Mouse (Mus musculus): ENCODE results near the gene Vax1.

Vax1 gene

GRCm38 (mm10) chr19:59168386-59168905, 1.4 kb downstream of the Vax1 start:
- DNase-seq = no peak

GRCm38 (mm10) chr19:59167871-59168270, 2.0 kb downstream of the Vax1 start:
- DNase-seq = no peak

- DNase-seq = peak; percentile 71
These were observed 3.0 kb downstream of the Vax1 start for GRCm38 (mm10) chr19:59166879-59167278.

DNA sequence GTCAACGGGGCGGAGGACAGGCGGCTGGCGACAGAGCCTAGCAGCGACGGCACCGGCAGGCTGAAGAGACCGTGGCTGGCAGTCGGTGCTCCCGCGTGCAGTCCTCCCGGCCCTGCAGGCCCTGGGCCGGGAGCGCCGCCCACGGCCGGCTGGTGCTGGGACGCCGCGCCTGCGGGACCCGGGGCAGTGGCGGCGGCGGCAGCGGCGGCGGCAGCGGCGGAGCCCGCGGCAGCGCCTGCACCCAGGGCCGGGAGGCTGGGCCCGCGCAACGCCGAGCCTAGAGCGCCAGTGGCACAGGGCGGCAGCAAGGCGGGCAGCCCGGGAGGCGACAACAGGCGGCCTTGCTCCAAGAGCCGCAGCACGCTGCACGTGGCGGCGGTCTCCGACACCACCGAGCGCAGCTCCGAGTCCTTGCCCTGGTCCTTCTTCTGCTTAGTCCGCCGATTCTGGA, 3.5 kb downstream of the Vax1 start:
- DNase-seq = peak; percentile 65

DNA sequence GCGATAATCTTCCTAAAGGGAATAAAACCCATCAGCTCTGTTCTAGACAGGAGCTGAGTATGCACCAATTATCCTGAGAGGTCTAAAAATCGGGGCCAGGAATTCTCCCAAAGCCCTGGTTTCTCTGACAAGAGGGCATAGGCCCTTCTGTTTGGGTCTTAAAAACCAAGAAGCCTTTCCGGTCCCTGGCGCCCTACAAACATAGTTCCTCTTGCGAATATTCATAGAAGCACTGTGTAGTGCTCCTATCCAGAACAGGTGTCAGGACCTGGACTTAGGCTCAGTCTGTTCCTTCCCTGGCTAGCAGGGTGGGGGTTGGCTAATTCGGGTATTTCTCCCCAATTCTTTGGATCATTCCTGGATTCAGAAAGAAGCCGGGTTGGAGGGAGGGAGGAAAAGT, 4.3 kb downstream of the Vax1 start:
- peak; percentile 27 for DNase-seq

DNA sequence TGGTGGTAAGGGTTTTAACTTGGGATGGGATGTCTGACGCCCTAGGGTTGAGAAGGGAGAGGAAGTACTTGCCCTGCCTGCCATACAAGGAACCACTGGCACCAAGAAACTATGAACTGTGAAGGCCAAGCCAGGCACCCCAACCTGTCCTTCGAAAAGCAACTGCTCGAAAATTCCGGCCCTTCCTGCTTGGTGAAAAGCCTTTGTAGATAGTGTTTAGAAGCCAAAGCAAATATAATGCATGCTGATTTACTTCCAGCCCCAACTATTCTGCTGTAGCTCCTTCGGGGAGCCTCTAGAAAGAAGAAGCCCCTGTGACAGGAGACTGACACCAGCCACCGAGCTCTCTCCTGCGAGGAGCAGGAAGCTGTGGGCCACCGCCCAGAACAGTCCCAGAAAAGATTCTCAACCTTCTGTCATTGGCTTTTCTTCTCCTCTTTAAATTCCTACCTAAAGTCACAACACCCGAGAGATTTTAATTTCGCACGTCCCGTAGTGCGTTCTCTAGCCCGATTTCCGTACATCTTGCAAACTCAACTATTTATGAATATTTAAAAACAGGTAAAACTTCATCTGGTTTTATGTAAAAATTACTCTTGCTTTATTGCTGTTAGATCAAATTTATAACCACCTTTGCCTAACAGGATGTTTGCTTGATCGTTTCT, 4.8 kb downstream of the Vax1 start:
- no peak for DNase-seq

- DNase-seq = no peak
These were observed 5.7 kb downstream of the Vax1 start for GRCm38 (mm10) chr19:59164111-59164510.

- no peak for DNase-seq
These were observed 13.2 kb downstream of the Vax1 start for GRCm38 (mm10) chr19:59156702-59157101.

- DNase-seq = no peak
These were observed 15.7 kb downstream of the Vax1 start for GRCm38 (mm10) chr19:59154171-59154570.

- DNase-seq = no peak
These were observed 24.2 kb downstream of the Vax1 start for GRCm38 (mm10) chr19:59145492-59146140.

DNA sequence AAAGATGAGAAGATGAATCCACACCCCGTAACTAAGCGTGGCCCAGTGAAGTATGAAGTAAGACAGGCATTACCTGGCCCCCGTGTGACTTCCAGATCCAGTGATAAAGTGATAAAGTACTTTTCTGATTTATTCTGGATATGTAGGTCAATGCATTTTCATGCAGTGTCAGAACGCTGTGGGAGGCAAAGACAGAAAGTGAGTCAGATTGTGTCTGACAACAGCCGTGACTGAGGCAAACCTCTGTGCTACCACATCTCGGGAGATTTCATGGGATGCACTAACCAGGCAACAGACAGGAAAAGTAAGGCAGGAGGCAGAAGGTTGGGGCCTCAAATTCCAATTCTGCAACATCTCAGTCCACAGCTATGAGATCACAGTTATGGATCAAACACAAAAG, 24.8 kb downstream of the Vax1 start:
- peak; percentile 53 for DNase-seq

DNA sequence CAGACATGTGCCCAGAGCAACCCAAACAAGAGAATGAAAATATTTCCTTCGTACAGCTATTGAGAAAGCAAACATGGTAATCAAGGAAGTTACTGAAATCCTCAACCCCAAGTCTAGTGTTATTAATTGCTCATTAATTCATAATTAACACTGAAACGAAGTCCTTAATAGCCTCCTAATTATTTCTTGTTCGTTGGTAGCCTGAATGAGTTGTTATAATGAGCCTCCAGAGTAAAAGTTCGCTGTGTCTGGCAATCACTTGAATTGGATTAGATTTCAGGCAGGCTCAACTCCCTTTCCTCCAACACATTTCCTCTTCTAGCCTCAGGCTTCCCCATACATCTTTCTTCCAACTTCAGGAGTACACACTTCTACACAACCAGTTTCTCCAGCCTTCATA, 27.6 kb downstream of the Vax1 start:
- DNase-seq = peak; percentile 86

GRCm38 (mm10) chr19:59135387-59135786, 34.5 kb downstream of the Vax1 start:
- DNase-seq = no peak

DNA sequence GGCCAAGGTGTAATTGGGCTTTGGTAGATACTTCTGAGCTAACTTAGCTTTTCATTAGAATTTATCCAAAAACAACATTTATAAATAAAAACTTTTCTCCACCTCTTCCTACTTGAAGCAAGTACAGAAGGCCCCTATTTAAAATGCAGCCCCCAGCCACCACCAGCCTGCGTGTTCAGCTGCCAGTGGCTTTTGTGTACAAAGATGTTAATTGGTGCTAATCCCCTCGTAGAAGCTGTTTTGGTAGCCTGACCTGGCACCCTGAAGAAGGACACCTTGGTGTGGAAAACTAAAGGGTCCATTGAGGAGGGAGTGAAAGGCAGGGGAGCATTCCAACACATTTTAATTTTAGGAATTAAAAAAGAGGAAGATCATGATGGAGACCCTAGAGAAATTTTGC, 34.9 kb downstream of the Vax1 start:
- peak; percentile 52 for DNase-seq

- DNase-seq = peak; percentile 87
These were observed 36.7 kb downstream of the Vax1 start for GRCm38 (mm10) chr19:59133202-59133601.

GRCm38 (mm10) chr19:59129671-59130070, 40.2 kb downstream of the Vax1 start:
- DNase-seq = no peak

- DNase-seq = no peak
These were observed 41.2 kb downstream of the Vax1 start for GRCm38 (mm10) chr19:59128531-59129204.

DNA sequence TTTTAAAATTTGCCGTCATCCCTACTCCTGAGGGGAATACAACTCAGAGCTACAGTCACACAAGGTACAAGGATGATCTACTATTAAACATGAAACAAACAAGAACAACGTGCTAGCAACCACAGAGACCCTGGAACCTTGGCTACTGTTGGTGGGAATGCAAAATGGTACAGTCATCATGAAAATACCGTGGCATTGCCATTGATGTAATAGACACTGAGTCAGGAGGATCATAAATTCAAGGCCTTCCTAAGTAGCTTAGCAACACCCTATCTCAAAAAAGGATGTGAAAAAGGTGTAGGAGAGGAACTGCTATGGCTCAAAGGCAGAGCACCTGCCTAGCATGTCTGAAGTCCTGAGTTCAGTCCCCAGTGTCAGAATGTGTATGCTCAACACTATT, 42.4 kb downstream of the Vax1 start:
- DNase-seq = no peak
